Mouse (Mus musculus) hindbrain, embryonic 12.5 days (tissue): Measurements from ENCODE around the gene Ptk6. TPM values are rescaled to one million over a fixed set of nuclear protein-coding genes. Genes with fewer than 3 reads are reported as not detected.

Experiments
- ATAC-seq: fragments of 200-750 bp; cut with Nextera tagmentation; 2 replicates; pipeline ENCODE4 v1.8.0; 2017; ENCODE audit warnings: moderate TSS enrichment; ENCODE audit not compliant: low FRiP score
- H3K27ac ChIP-seq: fragments of 300-500 bp; sonication (generic); 2 replicates; pipeline ENCODE4 v1.5.1; 2016; ENCODE audit warnings: mild to moderate bottlenecking
- H3K27me3 ChIP-seq: fragments of 300-500 bp; sonication (generic); 2 replicates; pipeline ENCODE4 v1.6.1; 2016; ENCODE audit warnings: mild to moderate bottlenecking
- H3K36me3 ChIP-seq: fragments of 300-500 bp; sonication (generic); 2 replicates; pipeline ENCODE4 v1.6.1; 2016; ENCODE audit warnings: mild to moderate bottlenecking
- H3K4me1 ChIP-seq: fragments of 300-500 bp; sonication (generic); 2 replicates; pipeline ENCODE4 v1.6.1; 2016
- H3K4me2 ChIP-seq: fragments of 300-500 bp; sonication (generic); replicated peaks from 2 replicates; pipeline ENCODE4 v1.6.1; 2016; ENCODE audit warnings: mild to moderate bottlenecking
- H3K4me3 ChIP-seq: fragments of 300-500 bp; sonication (generic); 2 replicates; pipeline ENCODE4 v1.5.1; 2016; ENCODE audit warnings: mild to moderate bottlenecking
- H3K9ac ChIP-seq: fragments of 300-500 bp; sonication (generic); 2 replicates; pipeline ENCODE4 v1.6.1; 2016; ENCODE audit warnings: mild to moderate bottlenecking, moderate library complexity
- H3K9me3 ChIP-seq: fragments of 300-500 bp; sonication (generic); replicated peaks from 2 replicates; pipeline ENCODE4 v1.6.1; 2016; ENCODE audit warnings: mild to moderate bottlenecking
- WGBS: fragments of 180-500 bp; shearing (Covaris S2); methylation state at CpG from one replicate; pipeline ENCODE4 v1.1.7; 2016; 5-methylcytosine and 5-hydroxymethylcytosine counted together
- polyA plus RNA-seq: library from polyadenylated mRNA; unstranded; fragments of >200 nt; fragmentation: Nextera tagmentation; extraction: Ambion mirVana; gene quantifications from 2 replicates; pipeline ENCODE4 v1.2.1, GENCODE M21; 2016

Ptk6 gene
- polyA plus RNA-seq, 1 experiment from 2014 or later: not detected

GRCm38 (mm10) chr2:181146976-181147545 is 55.5 kb downstream of the Ptk6 start:
- no peak overlapping the region for H3K27ac ChIP-seq
- no peaks in the 10 kb centered on the region for H3K9me3 ChIP-seq
- ATAC-seq: no peak
- H3K27me3 ChIP-seq: peaks cover 48% of the 10 kb centered on the region
- H3K4me3 ChIP-seq: peak overlapping the region; percentile 43
- peak overlapping the region; percentile 88 for H3K4me2 ChIP-seq
- no peaks in the 10 kb centered on the region for H3K36me3 ChIP-seq
- no peak overlapping the region for H3K9ac ChIP-seq
- 58% methylated on average over 4 of the region's 4 CpGs for WGBS
- H3K4me1 ChIP-seq: peaks cover 11% of the 10 kb centered on the region

DNA sequence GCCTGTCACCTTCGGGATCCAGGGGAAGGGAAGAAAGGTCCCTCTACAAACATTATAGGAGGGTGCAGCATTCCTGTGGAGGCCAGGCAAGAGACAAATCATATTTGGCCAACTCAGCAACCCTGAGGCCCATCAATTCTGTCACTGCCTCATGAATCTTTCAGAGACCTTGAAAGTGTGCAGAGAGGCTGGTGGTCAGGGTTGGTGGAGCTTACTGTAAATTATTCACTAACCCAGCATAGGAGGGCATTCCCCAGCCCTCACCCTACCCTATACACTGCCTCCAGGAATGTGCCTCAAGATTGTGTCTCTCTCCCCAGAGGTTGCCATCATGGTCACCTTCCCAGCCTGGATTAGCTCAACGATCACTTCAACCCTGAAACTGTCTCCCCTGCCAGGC is 57.9 kb downstream of the Ptk6 start:
- no peak overlapping the region for H3K4me2 ChIP-seq
- no peak overlapping the region for H3K9ac ChIP-seq
- ATAC-seq: no peak
- no peaks in the 10 kb centered on the region for H3K36me3 ChIP-seq
- H3K4me1 ChIP-seq: peaks cover 11% of the 10 kb centered on the region
- WGBS: 78% methylated on average over 2 of the region's 2 CpGs
- no peaks in the 10 kb centered on the region for H3K9me3 ChIP-seq
- H3K27me3 ChIP-seq: peaks cover 40% of the 10 kb centered on the region
- H3K27ac ChIP-seq: no peak overlapping the region
- H3K4me3 ChIP-seq: no peak overlapping the region

Other genes starting within 250 kb of the Ptk6 start
- gene Nkain4, start 248.1 kb downstream of the Ptk6 start, polyA plus RNA-seq: 81.2 and 86.4 TPM in 2 replicates
- 100 TPM in 2 replicates for gene Arfgap1, start 235.6 kb downstream of the Ptk6 start, polyA plus RNA-seq
- gene Col20a1, start 216.3 kb downstream of the Ptk6 start, polyA plus RNA-seq: 1.8 and 2.1 TPM in 2 replicates
- 44.6 and 47.0 TPM in 2 replicates for gene Chrna4, start 159.2 kb downstream of the Ptk6 start, polyA plus RNA-seq
- 41.7 and 43.1 TPM in 2 replicates for gene Kcnq2, start 67.5 kb downstream of the Ptk6 start, polyA plus RNA-seq
- 2.3 and 2.5 TPM in 2 replicates for gene Eef1a2, start 45.8 kb downstream of the Ptk6 start, polyA plus RNA-seq
- gene Ppdpf, start 15.5 kb downstream of the Ptk6 start, polyA plus RNA-seq: 388 and 419 TPM in 2 replicates
- 0.08 TPM in 1 of 2 replicates, not detected in the other for gene Srms, start 10.4 kb upstream of the Ptk6 start, polyA plus RNA-seq
- 0.15 TPM in 1 of 2 replicates, not detected in the other for gene Fndc11, start 17.2 kb upstream of the Ptk6 start, polyA plus RNA-seq
- gene Helz2, start 39.2 kb upstream of the Ptk6 start, polyA plus RNA-seq: 0.81 and 0.87 TPM in 2 replicates
- 21.9 and 22.5 TPM in 2 replicates for gene Gmeb2, start 85.2 kb upstream of the Ptk6 start, polyA plus RNA-seq
- gene Stmn3, start 111.7 kb upstream of the Ptk6 start, polyA plus RNA-seq: 502 and 505 TPM in 2 replicates
- gene Rtel1, start 117.0 kb upstream of the Ptk6 start, polyA plus RNA-seq: 47.8 and 49.2 TPM in 2 replicates
- 71.7 and 74.7 TPM in 2 replicates for gene Zgpat, start 162.1 kb upstream of the Ptk6 start, polyA plus RNA-seq
- gene Arfrp1, start 162.6 kb upstream of the Ptk6 start, polyA plus RNA-seq: 68.5 and 76.6 TPM in 2 replicates
- 37.8 and 41.8 TPM in 2 replicates for gene Lime1, start 177.3 kb upstream of the Ptk6 start, polyA plus RNA-seq